Mouse (Mus musculus) liver, embryonic 12.5 days (tissue): ENCODE results near the gene Grm8. TPM values are rescaled to one million over a fixed set of nuclear protein-coding genes. Genes with fewer than 3 reads are reported as not detected.

Experiments
- ATAC-seq: fragments of 200-750 bp; cut with Nextera tagmentation; 2 replicates; pipeline ENCODE4 v1.8.0; 2017; ENCODE audit warnings: moderate number of reproducible peaks, mild to moderate bottlenecking, moderate library complexity
- H3K27ac ChIP-seq: fragments of 300-500 bp; sonication (generic); 2 replicates; pipeline ENCODE4 v1.5.1; 2016; ENCODE audit warnings: mild to moderate bottlenecking
- H3K27me3 ChIP-seq: fragments of 300-500 bp; sonication (generic); replicated peaks from 2 replicates; pipeline ENCODE4 v1.6.1; 2016; ENCODE audit warnings: mild to moderate bottlenecking, moderate library complexity
- H3K36me3 ChIP-seq: fragments of 300-500 bp; sonication (generic); 2 replicates; pipeline ENCODE4 v1.6.1; 2016; ENCODE audit warnings: mild to moderate bottlenecking, moderate library complexity
- H3K4me1 ChIP-seq: fragments of 300-500 bp; sonication (generic); 2 replicates; pipeline ENCODE4 v1.6.1; 2016
- H3K4me2 ChIP-seq: fragments of 300-500 bp; sonication (generic); 2 replicates; pipeline ENCODE4 v1.6.1; 2016; ENCODE audit warnings: mild to moderate bottlenecking, moderate library complexity
- H3K4me3 ChIP-seq: fragments of 300-500 bp; sonication (generic); 2 replicates; pipeline ENCODE4 v1.5.1; 2016; ENCODE audit warnings: mild to moderate bottlenecking, moderate library complexity
- H3K9ac ChIP-seq: fragments of 300-500 bp; sonication (generic); 2 replicates; pipeline ENCODE4 v1.6.1; 2016; ENCODE audit warnings: mild to moderate bottlenecking, moderate library complexity
- H3K9me3 ChIP-seq: fragments of 300-500 bp; sonication (generic); replicated peaks from 2 replicates; pipeline ENCODE4 v1.6.1; 2016; ENCODE audit warnings: mild to moderate bottlenecking, moderate library complexity
- WGBS: fragments of 180-500 bp; shearing (Covaris S2); methylation state at CpG from one replicate; pipeline ENCODE4 v1.1.7; 2016; ENCODE audit not compliant: insufficient replicate concordance; 5-methylcytosine and 5-hydroxymethylcytosine counted together
- polyA plus RNA-seq: library from polyadenylated mRNA; unstranded; fragments of >200 nt; fragmentation: Nextera tagmentation; extraction: Ambion mirVana; gene quantifications from 2 replicates; pipeline ENCODE4 v1.2.1, GENCODE M21; 2016

Gene Grm8
- polyA plus RNA-seq, 1 experiment from 2014 or later: 0.11 TPM

- Histone ChIP-seq H3K4me3 (no peak overlapping the region), H3K9me3 (no peaks in the 10 kb centered on the region), H3K4me2 (no peak overlapping the region), H3K36me3 (no peaks in the 10 kb centered on the region), H3K4me1 (no peaks in the 10 kb centered on the region), H3K27me3 (no peaks in the 10 kb centered on the region), H3K9ac (no peak overlapping the region), H3K27ac (no peak overlapping the region)
- no peak for ATAC-seq
- 62% methylated on average over 4 of the region's 4 CpGs for WGBS
Observed at GRCm38 (mm10) chr6:27746493-27746892, 388.5 kb downstream of the Grm8 start.

GRCm38 (mm10) chr6:27745693-27746451 is 389.1 kb downstream of the Grm8 start:
- WGBS: 35% methylated on average over 5 of the region's 5 CpGs
- no peaks in the 10 kb centered on the region for H3K27me3 ChIP-seq

GRCm38 (mm10) chr6:27689382-27689781 is 445.6 kb downstream of the Grm8 start:
- ATAC-seq: no peak
- Histone ChIP-seq H3K27me3 (no peaks in the 10 kb centered on the region), H3K9ac (no peak overlapping the region), H3K4me2 (no peak overlapping the region), H3K4me1 (no peaks in the 10 kb centered on the region), H3K9me3 (no peaks in the 10 kb centered on the region), H3K36me3 (no peaks in the 10 kb centered on the region), H3K27ac (no peak overlapping the region), H3K4me3 (no peak overlapping the region)
- 68% methylated on average over 3 of the region's 3 CpGs for WGBS

More at GRCm38 (mm10) chr6:27745693-27746451, 389.1 kb downstream of the Grm8 start:
- ATAC-seq: no peak
- Histone ChIP-seq H3K9ac (no peak overlapping the region), H3K36me3 (no peaks in the 10 kb centered on the region), H3K4me1 (no peaks in the 10 kb centered on the region), H3K4me3 (no peak overlapping the region), H3K9me3 (no peaks in the 10 kb centered on the region), H3K27ac (no peak overlapping the region), H3K4me2 (no peak overlapping the region)

GRCm38 (mm10) chr6:27661747-27662435 is 473.1 kb downstream of the Grm8 start:
- ATAC-seq: no peak; the same call in 1 of the 2 replicates
- no peak overlapping the region for H3K4me2 ChIP-seq
- H3K4me1 ChIP-seq: no peaks in the 10 kb centered on the region
- no peaks in the 10 kb centered on the region for H3K36me3 ChIP-seq
- H3K27ac ChIP-seq: no peak overlapping the region
- H3K27me3 ChIP-seq: no peaks in the 10 kb centered on the region
- H3K9ac ChIP-seq: no peak overlapping the region
- 44% methylated on average over 6 of the region's 6 CpGs for WGBS
- no peak overlapping the region for H3K4me3 ChIP-seq
- no peaks in the 10 kb centered on the region for H3K9me3 ChIP-seq

GRCm38 (mm10) chr6:27657520-27657919 is 477.5 kb downstream of the Grm8 start:
- Histone ChIP-seq H3K9me3 (no peaks in the 10 kb centered on the region), H3K36me3 (no peaks in the 10 kb centered on the region), H3K4me2 (no peak overlapping the region), H3K4me1 (no peaks in the 10 kb centered on the region), H3K27me3 (no peaks in the 10 kb centered on the region), H3K9ac (no peak overlapping the region), H3K27ac (no peak overlapping the region), H3K4me3 (no peak overlapping the region)
- WGBS: 21% methylated on average over 1 of the region's 1 CpGs
- ATAC-seq: no peak

- ATAC-seq: no peak
- Histone ChIP-seq H3K9me3 (no peaks in the 10 kb centered on the region), H3K4me3 (no peak overlapping the region), H3K27me3 (no peaks in the 10 kb centered on the region), H3K9ac (no peak overlapping the region), H3K4me2 (no peak overlapping the region), H3K36me3 (no peaks in the 10 kb centered on the region), H3K27ac (no peak overlapping the region), H3K4me1 (no peaks in the 10 kb centered on the region)
- WGBS: 25% methylated on average over 1 of the region's 1 CpGs
Observed at GRCm38 (mm10) chr6:27646503-27646902, 488.5 kb downstream of the Grm8 start.

- ATAC-seq: no peak
- Histone ChIP-seq H3K27ac (no peak overlapping the region), H3K4me3 (no peak overlapping the region), H3K27me3 (no peaks in the 10 kb centered on the region), H3K9me3 (no peaks in the 10 kb centered on the region), H3K9ac (no peak overlapping the region), H3K4me2 (no peak overlapping the region), H3K36me3 (no peaks in the 10 kb centered on the region), H3K4me1 (no peaks in the 10 kb centered on the region)
- 42% methylated on average over 5 of the region's 5 CpGs for WGBS
Observed at GRCm38 (mm10) chr6:27645054-27645453, 489.9 kb downstream of the Grm8 start.

- ATAC-seq: no peak
- 50% methylated on average over 3 of the region's 3 CpGs for WGBS
- Histone ChIP-seq H3K9ac (no peak overlapping the region), H3K4me1 (no peaks in the 10 kb centered on the region), H3K9me3 (no peaks in the 10 kb centered on the region), H3K27me3 (no peaks in the 10 kb centered on the region), H3K4me2 (no peak overlapping the region), H3K36me3 (no peaks in the 10 kb centered on the region), H3K27ac (no peak overlapping the region), H3K4me3 (no peak overlapping the region)
Observed at GRCm38 (mm10) chr6:27635898-27636297, 499.1 kb downstream of the Grm8 start.

- no peaks in the 10 kb centered on the region for H3K9me3 ChIP-seq
- no peaks in the 10 kb centered on the region for H3K27me3 ChIP-seq
- H3K27ac ChIP-seq: no peak overlapping the region
- ATAC-seq: no peak
- H3K36me3 ChIP-seq: no peaks in the 10 kb centered on the region
- H3K4me2 ChIP-seq: no peak overlapping the region
- no peaks in the 10 kb centered on the region for H3K4me1 ChIP-seq
- no peak overlapping the region for H3K4me3 ChIP-seq
- H3K9ac ChIP-seq: no peak overlapping the region
- WGBS: 68% methylated on average over 4 of the region's 4 CpGs
Observed at GRCm38 (mm10) chr6:27617472-27617871, 517.5 kb downstream of the Grm8 start.

GRCm38 (mm10) chr6:27580485-27580884 is 554.5 kb downstream of the Grm8 start:
- no peak for ATAC-seq
- Histone ChIP-seq H3K36me3 (no peaks in the 10 kb centered on the region), H3K4me3 (no peak overlapping the region), H3K4me2 (no peak overlapping the region), H3K4me1 (no peaks in the 10 kb centered on the region), H3K9me3 (no peaks in the 10 kb centered on the region), H3K27ac (no peak overlapping the region), H3K9ac (no peak overlapping the region), H3K27me3 (no peaks in the 10 kb centered on the region)
- 62% methylated on average over 2 of the region's 2 CpGs for WGBS

- no peaks in the 10 kb centered on the region for H3K9me3 ChIP-seq
- no peak overlapping the region for H3K9ac ChIP-seq
- H3K4me1 ChIP-seq: no peaks in the 10 kb centered on the region
- no peak overlapping the region for H3K27ac ChIP-seq
- WGBS: 64% methylated on average over 6 of the region's 6 CpGs
- no peak overlapping the region for H3K4me2 ChIP-seq
- no peaks in the 10 kb centered on the region for H3K36me3 ChIP-seq
- no peak for ATAC-seq
- no peaks in the 10 kb centered on the region for H3K27me3 ChIP-seq
- H3K4me3 ChIP-seq: no peak overlapping the region
Observed at GRCm38 (mm10) chr6:27545516-27545915, 589.5 kb downstream of the Grm8 start.

GRCm38 (mm10) chr6:27517620-27518019 is 617.4 kb downstream of the Grm8 start:
- no peak for ATAC-seq
- WGBS: 50% methylated on average over 1 of the region's 1 CpGs

More at GRCm38 (mm10) chr6:27517620-27518019, 617.4 kb downstream of the Grm8 start:
- H3K4me1 ChIP-seq: no peaks in the 10 kb centered on the region
- H3K9me3 ChIP-seq: no peaks in the 10 kb centered on the region
- no peak overlapping the region for H3K27ac ChIP-seq
- H3K36me3 ChIP-seq: no peaks in the 10 kb centered on the region
- H3K4me2 ChIP-seq: no peak overlapping the region
- no peaks in the 10 kb centered on the region for H3K27me3 ChIP-seq
- H3K4me3 ChIP-seq: no peak overlapping the region
- no peak overlapping the region for H3K9ac ChIP-seq
